Mouse (Mus musculus): ENCODE results near the gene Art4.

DNA sequence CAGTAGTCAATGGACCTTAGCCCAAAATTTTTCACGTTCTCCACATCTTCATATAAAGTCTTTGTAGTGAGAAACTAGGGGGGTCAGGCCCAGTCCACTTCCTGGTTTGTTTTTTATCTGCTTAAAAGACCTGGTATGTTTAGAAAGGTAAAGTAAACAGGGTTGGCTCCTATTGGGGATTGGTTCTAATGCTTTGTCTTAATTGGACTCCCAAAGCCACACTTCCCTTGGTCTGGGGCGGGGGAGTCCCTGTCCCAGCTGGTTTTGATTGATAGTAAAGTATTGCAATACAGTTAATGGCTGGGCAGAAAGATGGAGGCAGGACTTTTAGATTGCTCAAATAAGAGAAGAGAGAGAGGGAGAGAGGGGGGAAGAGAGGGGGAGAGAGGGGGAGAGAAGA lies 43.5 kb upstream of the Art4 start:
- no peak for TF ChIP-seq RCOR1 (conservative IDR thresholded peaks at IDR 0.05; ENCODE audit: low read depth, low read length)
- TF ChIP-seq USF1 (IDR thresholded peaks at IDR 0.05; ENCODE audit: low read depth, low read length), result no peak

All from CH12.LX (cell line).